Mouse (Mus musculus) telencephalon, adult 2 months (tissue): ENCODE data around the gene Stat5b.

Source experiments
- DNase-seq: peaks from one replicate; pipeline ENCODE4 v3.0.0-alpha.2; 2011; ENCODE audit warnings: low read depth, low spot score

Stat5b gene

GRCm38 (mm10) chr11:100870256-100870967 is 19.9 kb upstream of the Stat5b start:
- peak; percentile 50 for DNase-seq

- DNase-seq = no peak
Observed at GRCm38 (mm10) chr11:100865618-100866017, 15.1 kb upstream of the Stat5b start.

DNA sequence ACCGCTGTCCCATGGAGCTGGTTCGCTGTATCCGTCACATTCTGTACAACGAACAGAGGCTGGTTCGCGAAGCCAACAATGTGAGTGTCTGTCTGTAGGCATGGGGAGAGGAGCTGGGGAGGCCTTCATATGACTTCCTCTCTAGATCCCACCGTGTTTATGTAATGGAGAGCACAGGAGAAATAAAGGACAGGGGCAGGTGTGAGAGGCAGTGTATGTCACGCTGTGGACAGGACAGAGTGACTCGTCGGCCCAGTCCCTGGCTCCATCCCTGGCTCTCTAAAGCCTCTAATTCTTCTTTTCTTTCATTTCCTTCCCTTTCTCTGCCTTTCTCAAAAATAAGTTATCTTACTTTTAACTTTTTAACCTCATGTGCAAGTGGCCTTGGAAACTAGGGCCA is 12.6 kb upstream of the Stat5b start:
- no peak for DNase-seq

DNA sequence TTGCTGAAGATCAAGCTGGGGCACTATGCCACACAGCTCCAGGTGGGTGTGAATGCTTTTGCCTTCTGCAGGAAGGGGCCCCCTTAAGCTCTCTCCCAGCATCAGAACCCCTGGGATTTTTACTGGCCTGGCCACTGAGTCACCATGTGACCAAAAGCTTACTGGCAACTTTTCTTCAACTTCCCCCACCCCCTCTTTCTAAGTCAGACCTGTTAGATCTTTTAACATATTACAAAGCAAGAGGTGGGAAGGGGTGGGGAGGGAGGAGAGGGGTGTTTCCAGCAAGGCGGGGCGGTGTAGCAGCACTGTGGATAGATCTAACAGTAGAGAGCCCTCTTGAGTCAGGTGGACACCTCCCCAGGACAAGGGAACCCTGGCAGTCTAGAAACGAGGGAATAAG is 11.3 kb upstream of the Stat5b start:
- no peak for DNase-seq

- no peak for DNase-seq
Observed at GRCm38 (mm10) chr11:100861335-100861734, 10.8 kb upstream of the Stat5b start.

GRCm38 (mm10) chr11:100860198-100861048 is 9.9 kb upstream of the Stat5b start:
- no peak for DNase-seq

DNA sequence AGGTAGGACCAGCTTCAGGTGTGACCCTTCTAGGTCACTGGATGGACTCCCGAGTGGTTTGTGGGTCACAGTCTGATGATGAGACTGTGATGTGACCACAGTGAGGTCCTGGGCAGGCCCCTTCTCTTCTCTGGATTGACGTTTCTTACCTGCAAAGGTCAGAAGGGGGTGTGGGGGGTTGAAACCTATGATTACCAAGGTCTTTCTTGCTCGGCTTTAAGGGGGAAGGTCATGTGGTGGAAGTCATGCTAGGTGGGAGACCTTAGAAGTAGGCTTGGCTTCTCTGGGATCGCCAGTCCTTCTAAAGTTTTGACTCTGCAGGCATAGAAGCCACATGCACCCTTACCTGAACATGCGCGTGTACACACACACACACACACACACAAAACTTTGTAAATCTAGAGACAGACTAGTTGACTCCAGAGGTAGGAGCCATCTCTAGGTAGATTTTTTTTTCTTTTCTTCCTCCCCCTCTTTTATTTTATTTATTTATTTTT is 9.1 kb upstream of the Stat5b start:
- no peak for DNase-seq

DNA sequence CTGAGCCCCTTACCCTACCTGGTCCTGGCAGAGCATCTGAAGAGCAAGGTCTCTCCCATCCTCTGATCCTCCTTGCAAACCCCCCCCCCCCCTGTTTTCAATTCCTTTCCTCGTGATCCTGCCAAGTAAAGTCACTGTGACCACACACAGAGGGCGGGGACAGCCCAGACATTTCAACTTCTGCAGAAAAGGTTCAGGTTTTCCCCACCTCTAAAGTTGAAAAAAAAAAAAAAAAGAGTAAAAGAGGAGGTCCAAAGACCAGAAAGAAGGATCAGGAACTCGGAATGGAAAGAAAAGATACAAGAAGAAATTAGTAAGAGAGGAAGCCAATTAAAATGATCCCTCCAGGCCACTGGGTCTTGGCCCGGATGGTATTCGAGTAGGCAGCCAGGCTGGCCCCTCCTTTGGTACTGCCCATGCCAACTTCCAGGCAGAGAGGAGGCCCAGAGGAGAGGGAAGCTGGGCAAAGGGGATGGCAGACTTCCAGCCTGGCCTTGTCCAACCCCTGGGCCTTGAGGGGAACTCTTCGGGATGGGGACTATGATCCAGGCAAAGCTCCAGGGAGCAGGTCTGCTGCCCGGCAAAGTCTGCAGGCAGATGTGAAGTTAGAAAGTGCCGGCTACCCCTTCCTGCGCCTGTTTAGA is 8.5 kb upstream of the Stat5b start, which contains the start of gene Stat5a:
TSS of gene Stat5a (plus strand) at position 417 of the 644 bp plus-strand sequence.
- no peak for DNase-seq

DNA sequence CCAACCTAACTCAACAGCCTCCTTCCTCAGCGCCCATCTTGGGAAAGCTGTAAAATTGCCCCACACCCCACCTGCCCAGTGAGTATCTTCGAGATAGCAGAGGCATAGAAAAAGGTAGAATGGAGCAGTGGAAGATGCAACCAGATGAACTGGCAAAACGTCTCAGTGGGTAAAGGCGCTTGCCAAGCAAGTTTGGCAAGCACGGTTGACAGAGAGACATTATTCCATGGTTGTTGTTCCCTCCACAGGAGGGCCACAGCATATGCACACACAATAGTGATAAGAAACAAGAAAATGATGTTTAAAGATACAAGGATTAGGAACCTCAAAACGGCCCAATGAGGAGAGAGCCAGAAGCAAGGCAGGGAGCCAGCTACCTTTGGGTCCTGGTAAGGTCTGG is 7.4 kb upstream of the Stat5b start:
- DNase-seq = no peak

- no peak for DNase-seq
Observed at GRCm38 (mm10) chr11:100855178-100855577, 4.7 kb upstream of the Stat5b start.

DNA sequence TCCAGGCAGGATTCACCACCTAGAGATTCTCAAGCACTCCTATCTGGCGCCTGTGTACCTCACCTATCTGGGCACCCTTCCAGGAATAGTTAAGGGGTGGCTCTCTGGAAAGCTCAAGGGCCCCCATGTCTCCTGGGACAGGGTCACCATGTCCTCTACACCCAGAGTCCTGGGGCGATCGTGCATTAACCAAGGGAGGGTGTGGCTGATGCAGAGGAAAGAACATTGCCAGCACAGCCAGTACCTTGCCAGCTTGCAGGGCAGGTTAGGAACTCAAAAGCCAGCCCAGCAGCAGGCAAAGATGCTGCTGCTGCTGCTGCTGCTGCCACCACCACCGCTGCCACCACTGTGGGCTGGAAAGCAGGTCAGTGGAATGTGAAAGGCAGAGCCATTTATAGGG is 3.7 kb upstream of the Stat5b start:
- DNase-seq = no peak

DNA sequence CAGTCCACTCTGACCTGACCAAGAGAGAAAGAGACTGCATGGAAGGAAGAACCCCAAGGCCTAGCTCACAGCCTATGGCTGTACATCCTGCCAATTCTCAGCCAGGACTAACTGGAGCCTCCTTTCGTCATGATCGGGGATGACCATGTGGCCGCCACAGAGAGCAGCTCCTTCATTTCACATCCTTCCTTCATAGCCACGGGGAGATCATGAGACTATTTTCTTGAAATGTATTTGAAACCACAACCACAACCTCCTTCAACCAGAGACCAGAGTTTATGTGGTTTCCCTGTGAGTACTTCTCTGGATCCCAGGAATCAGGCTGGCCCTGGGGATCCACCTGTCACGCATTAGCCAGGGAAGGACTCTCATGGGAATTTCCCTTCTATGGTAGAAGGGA is 2.5 kb upstream of the Stat5b start:
- no peak for DNase-seq

DNA sequence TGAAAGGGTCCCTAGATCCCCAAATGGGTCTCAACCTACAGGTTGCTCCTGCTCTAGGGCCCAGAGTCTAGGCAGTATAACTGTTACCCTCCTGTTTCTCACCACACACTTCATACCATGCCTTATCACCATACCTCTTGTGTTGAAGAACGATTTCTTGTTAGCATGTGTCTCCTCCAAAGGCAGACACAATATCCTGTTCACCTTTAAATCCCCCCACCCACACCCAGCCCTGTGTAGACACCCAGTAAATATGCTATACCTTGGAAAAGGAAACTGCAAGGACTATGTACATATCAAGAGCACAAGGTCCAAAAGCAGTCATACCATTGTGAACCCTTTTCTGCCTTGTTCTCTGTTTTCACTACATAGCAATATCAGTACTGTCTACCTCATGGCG is 1.6 kb upstream of the Stat5b start:
- DNase-seq = no peak

GRCm38 (mm10) chr11:100850778-100851528 is 429 bp upstream of the Stat5b start:
- no peak for DNase-seq

GRCm38 (mm10) chr11:100849456-100850037 is 977 bp downstream of the Stat5b start:
- no peak for DNase-seq

GRCm38 (mm10) chr11:100848789-100849379 is 1.6 kb downstream of the Stat5b start:
- no peak for DNase-seq

- no peak for DNase-seq
Observed at GRCm38 (mm10) chr11:100848080-100848479, 2.4 kb downstream of the Stat5b start.

DNA sequence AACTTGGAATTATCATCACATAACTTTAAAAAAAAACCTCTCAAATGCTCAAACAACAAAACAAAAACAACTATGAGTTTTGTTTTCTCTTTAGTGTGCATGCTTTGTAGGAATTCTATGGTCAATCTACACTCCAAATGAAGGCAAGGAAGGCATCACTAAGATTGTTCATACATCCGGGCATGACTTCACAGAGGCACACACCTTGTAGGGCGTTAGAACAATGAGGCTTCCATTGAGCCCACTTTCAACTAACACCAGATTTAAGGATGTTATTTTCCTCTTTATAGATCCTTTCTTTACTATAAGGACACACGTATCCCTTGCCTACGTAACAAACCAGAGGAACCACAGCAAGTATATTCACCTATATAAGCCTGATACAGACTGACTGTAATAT is 3.0 kb downstream of the Stat5b start:
- no peak for DNase-seq

- DNase-seq = no peak
Observed at GRCm38 (mm10) chr11:100845793-100846192, 4.7 kb downstream of the Stat5b start.

DNA sequence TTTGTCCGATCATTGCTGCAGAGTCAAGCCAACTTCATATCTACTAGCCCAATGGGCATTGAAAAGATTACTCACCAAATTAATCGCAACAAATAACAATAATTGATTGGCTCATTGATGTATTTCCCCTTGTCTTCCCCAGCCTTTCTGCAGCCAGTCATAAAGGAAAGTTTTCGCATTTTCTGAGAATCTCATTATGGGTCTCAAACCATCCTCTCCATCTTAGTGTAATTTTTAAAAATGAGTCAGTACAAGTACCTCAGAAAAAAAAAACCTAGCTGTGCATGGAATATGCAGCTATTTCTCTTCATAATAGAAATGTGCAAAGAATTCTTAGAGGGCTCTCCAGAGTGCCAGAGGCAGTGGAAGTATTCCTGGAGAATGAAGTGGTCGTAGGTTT is 6.4 kb downstream of the Stat5b start:
- DNase-seq = no peak
